Mouse (Mus musculus) myocyte (in vitro differentiated cells): ENCODE results near the gene Cnfn.

ENCODE experiments used
- MAX ChIP-seq: IDR thresholded peaks from one replicate; pipeline ENCODE4 v1.6.1; 2011; ENCODE audit warnings: low read depth, mild to moderate bottlenecking, control low read depth
- POLR2A ChIP-seq: IDR thresholded peaks from one replicate; pipeline ENCODE4 v1.6.1; 2011; ENCODE audit warnings: low read depth, mild to moderate bottlenecking, control low read depth, moderate library complexity; ENCODE audit not compliant: insufficient read length
- POLR2AphosphoS2 ChIP-seq: IDR thresholded peaks from one replicate; pipeline ENCODE4 v1.6.1; 2011; ENCODE audit warnings: low read depth, control low read depth; ENCODE audit not compliant: insufficient read length

DNA sequence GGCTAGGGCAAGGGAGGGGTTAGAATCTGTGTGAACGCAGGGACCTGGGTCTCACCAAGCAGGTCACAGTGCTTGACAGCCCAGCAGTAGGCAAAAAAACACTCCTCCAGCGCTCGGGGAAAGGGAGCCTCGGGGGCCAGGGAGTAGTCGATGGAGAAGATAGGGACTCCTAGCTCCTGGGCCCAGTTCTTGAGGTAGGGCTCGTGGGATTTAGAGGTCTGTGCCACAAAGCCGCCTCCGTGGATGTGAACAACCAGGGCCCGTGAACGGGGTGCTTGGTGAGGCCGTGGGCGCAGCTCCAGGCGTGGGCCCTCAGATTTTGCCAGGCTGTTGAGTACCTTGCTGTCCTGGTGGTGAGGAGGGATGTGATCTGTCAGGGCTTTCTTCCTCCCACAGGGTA is 14.8 kb upstream of the Cnfn start:
- no peak for TF ChIP-seq POLR2AphosphoS2
- no peak for TF ChIP-seq POLR2A
- no peak for TF ChIP-seq MAX
